Mouse (Mus musculus): ENCODE results near the gene C130073F10Rik.
"Not testable (repeated sequence)": the region's sequence is repeated elsewhere in the genome, so short reads cannot be mapped to it uniquely, and the experiment has no call there.

C130073F10Rik gene

DNA sequence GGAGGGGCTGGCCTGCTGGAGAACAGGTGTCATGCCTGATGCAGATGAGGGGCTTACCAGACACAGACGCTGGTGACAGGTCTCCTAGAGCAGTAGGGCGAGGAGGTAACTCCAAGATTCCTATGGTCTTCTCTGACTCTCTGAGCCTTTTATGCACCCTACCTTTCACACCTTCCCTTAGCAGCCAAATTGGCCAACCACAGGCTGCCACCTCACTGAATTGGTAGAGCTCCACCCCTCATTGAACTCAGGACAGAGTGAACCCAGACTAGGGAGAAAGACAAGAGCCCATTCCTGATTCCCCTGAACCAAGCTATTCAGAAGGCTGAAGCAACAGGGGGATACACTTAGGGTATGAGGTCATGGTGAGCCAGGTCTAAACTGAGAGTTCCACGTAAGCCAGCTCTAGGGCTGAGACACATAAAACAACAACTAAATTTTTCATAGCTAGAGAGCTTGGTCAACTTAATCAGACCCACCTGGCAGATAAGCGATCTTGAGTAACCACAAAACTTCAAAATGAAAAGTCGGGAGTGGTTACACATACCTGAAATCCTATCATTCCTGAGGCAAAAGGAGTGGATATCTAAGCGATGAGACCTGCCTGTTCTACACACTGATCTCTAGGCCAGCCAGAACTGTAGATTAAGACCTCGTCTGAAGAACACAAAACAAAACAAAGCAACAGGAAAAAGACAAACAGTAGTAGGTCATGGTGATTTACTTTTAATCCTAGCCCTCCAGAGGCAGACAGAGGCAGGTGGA, at the start of gene C130073F10Rik:
Gene C130073F10Rik (minus strand): TSS at position 134 of the 765 bp plus-strand sequence.
- no peak for DNase-seq (ENCODE audit: low spot score)

DNA sequence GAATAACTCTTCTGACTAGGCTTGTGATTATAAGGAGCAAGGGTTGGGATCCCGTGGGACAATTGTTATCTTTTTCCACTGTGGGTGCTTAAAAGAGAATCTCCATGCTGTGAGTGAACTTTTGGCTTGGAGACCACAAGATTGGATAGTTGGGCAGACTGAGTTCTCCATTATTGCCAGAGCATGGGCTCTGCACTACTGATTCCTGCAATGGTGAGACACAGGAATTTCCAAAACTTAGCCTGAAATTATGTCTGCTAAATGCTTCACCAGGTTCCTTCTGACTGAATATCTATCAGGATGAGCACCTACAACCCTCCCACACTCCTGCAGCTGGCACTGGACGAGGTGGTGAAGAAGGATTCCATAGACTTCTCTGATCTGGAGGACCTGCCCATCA, 46.5 kb upstream of the C130073F10Rik start, which contains the start of gene Gm12794:
Gene Gm12794 (plus strand): TSS at position 301 of the 400 bp plus-strand sequence.
- DNase-seq (ENCODE audit: low spot score) = not testable (repeated sequence)

DNA sequence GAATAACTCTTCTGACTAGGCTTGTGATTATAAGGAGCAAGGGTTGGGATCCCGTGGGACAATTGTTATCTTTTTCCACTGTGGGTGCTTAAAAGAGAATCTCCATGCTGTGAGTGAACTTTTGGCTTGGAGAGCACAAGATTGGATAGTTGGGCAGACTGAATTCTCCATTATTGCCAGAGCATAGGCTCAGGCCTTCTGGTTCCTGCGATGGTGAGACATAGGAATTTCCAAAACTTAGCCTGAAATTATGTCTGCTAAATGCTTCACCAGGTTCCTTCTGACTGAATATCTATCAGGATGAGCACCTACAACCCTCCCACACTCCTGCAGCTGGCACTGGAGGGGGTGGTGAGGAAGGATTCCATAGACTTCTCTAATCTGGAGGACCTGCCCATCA, 15.2 kb upstream of the C130073F10Rik start, which contains the start of gene Gm12800:
Gene Gm12800 (plus strand): TSS at position 301 of the 400 bp plus-strand sequence.
- DNase-seq (ENCODE audit: low spot score) = not testable (repeated sequence)

DNA sequence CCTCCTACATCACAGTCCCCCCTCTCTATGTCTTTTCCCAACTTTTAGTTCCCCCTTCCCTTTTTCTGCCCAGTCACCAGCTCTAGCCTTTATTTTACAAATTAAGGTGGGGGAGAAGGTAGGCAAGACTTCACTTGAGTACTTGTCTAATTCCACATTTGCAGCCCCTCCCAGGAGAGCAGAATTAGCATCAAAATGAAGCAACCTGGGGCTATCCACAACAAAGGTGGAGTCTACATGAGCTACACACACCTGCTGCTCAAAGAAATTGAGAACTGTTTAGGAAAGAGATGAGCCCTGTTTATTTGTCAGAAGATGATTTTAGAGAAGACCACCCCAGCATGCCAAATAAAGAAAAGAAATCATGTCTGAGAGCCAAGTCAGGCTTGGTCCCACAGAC, 4.2 kb downstream of the C130073F10Rik start:
- no peak for DNase-seq (ENCODE audit: low spot score)

DNA sequence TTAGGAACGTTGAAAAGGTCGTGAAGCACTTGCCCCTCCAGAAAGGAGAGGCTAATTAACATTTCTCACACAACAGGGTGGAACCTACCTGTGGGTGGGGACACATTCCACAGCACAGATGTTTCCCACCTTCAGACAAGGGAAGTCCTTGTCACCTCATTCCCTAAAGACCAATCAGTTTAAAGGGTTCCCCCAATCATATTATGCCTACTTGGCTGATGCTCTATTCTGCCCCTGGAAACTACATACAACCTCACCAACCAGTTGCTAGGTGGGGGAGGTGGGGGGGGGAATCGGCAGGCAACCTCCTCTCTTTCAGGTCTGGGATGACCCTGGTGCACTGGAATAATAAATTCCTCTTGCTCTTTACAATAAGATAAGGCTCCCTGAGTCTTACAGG, 9.9 kb downstream of the C130073F10Rik start:
- DNase-seq (ENCODE audit: low spot score) = no peak

DNA sequence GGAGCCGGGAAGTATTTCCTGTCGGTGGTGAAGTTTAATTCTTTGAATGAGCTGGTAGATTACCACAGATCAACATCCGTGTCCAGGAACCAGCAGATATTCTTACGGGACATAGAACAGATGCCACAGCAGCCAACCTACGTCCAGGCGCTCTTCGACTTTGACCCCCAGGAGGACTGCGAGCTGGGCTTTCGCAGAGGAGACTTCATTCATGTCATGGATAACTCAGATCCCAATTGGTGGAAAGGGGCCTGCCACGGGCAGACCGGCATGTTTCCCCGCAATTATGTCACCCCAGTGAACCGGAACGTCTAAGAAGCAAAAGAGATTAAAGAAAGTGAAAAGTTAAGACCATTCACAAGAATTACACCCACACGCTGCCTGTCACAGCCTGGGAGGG, 17.9 kb downstream of the C130073F10Rik start:
- not testable (repeated sequence) for DNase-seq (ENCODE audit: low spot score)

DNA sequence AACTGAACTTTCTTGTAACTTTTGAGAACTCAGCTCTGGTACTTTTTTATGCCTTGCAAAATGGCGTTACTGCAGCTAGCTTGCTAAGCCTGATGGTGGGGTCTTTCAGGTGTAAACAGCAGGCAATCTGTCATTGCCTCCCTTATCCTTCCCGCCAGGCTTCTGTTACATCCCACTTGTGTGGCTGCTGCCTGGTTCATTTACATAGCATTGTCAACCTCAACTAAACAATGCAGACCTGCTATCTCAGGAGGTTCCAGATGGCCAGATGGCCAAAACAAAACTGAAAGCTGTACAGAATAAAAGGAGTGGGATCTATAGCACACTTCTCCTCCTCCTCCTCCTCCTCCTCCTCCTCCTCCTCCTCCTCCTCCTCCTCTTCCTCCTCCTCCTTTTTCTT, 21.6 kb downstream of the C130073F10Rik start:
- not testable (repeated sequence) for DNase-seq (ENCODE audit: low spot score)

DNA sequence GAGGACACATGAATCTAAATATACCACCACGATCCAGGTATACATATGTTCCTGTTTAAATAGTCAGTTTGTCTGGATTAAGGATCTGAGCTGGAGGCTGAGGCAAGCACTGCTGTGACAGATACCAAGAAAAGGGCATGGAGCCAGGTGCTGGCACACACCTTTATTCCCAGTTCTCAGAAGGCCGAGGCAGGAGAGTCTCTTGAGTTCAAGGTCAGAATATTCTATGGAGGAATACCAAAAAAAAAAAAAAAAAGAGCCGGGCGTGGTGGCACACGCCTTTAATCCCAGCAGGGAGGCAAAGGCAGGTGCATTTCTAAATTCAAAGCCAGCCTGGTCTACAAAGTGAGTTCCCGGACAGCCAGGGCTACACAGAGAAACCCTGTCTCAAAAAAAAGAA, 31.3 kb downstream of the C130073F10Rik start:
- DNase-seq (ENCODE audit: low spot score) = no peak

DNA sequence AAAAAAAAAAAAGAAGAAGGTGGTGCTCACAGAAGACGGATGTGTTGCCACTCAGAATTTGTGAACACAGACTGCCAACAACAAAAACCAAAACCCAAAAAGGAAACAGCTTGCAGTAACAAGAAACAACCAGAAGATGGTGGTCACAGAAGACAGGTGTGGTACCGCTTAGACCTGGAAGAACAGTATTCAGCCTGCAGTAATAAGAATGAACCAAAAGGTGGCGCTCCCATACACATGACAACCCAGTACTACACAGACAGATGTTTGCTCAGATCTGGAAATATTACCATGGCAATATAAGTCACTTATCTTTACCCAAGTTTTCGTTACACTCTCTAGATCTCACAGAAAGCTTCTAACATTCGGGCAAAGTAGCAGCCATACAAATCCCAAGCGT, 32.7 kb downstream of the C130073F10Rik start:
- DNase-seq (ENCODE audit: low spot score) = peak; percentile 57

DNA sequence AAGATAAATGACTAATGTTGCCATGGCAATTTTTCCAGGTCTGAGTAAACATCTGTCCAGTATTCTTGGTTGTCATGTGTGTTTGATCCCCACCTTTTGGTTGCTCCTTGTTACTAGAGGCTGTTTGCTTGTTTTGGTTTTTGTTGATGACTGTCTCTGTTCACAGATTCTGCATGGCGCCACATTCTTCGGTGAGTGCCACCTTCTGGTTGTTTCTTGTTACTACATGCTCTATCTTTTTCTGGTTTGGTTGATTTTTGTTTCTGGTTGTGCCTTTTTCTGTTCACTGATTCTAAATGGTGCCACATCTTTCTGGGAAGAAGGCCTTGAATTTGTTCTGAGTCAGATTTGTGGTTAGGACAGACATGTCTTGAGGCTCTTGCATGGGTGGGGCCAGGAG, 42.7 kb downstream of the C130073F10Rik start:
- DNase-seq (ENCODE audit: low spot score) = no peak

DNA sequence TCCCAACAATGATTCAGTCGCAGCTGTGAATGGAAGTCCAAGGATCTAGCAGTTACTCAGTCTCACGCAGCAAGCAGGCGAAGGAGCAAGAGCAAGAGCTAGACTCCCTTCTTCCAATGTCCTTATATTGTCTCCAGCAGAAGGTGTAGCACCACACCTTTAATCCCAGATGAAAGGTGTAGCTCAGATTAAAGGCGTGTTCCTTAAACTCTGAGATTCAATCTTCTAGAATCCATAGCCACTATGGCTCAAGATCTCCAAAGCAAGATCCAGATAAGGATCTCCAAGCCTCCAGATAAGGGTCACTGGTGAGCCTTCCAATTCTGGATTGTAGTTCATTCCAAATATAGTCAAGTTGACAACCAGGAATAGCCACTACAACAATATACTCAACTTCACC, 49.7 kb downstream of the C130073F10Rik start, which contains the start of gene B020004J07Rik:
Gene B020004J07Rik (minus strand): TSS at position 101 of the 400 bp plus-strand sequence.
- not testable (repeated sequence) for DNase-seq (ENCODE audit: low spot score)
